Mouse (Mus musculus) macrophage (primary cell): ENCODE measurements around the gene Slc26a8. TPM values are rescaled to one million over a fixed set of nuclear protein-coding genes. Genes with fewer than 3 reads are reported as not detected.
A peak's percentile ranks its signal among the peaks of the same experiment; 100 is the strongest.
"Not testable (repeated sequence)": the region's sequence is repeated elsewhere in the genome, so short reads cannot be mapped to it uniquely, and the experiment has no call there.

Experiments used
- H3K27ac ChIP-seq: fragments of 350-480 bp; formaldehyde crosslinking; 2 replicates; pipeline ENCODE4 v1.9.0; 2021
- H3K36me3 ChIP-seq: fragments of 350-480 bp; formaldehyde crosslinking; 2 replicates; pipeline ENCODE4 v1.9.0; 2021; ENCODE audit errors: inconsistent target
- H3K4me3 ChIP-seq: fragments of 350-480 bp; formaldehyde crosslinking; 2 replicates; pipeline ENCODE4 v1.9.0; 2021; ENCODE audit errors: inconsistent target
- H3K79me2 ChIP-seq: fragments of 350-480 bp; formaldehyde crosslinking; 2 replicates; pipeline ENCODE4 v1.9.0; 2021; ENCODE audit errors: inconsistent target
- WGBS: methylation state at CpG from one replicate; pipeline ENCODE4 v1.1.7; 2026; ENCODE audit warnings: inconsistent platforms; ENCODE audit not compliant: missing documents; 5-methylcytosine and 5-hydroxymethylcytosine counted together
- polyA plus RNA-seq: library from polyadenylated mRNA; stranded (reverse); fragments of 250-400 nt; gene quantifications from 3 replicates; pipeline ENCODE4 v1.2.4, GENCODE M21; 2018; ENCODE audit warnings: inconsistent platforms
- total RNA-seq, 78 experiments: library from RNA; depleted of rRNA; stranded (reverse); fragments of 250-400 nt; gene quantifications; 1 replicate in 9 of 78; 2 replicates in 24 of 78; 3 replicates in 43 of 78; 4 replicates in 2 of 78; pipeline ENCODE4 v1.2.4; 2018; ENCODE audit warnings: inconsistent platforms in 56 of 78

Slc26a8 gene
- total RNA-seq (2018; cell fraction: chromatin; rRNA removed) = 1 to 10 TPM in 10 of 26 experiments, under 1 TPM in 9, not detected in 7; 0.27 to 2.9 (median 1.0) TPM
- under 1 TPM in 2 of 26 experiments, not detected in 24; 0.13 to 0.29 TPM for total RNA-seq (2018; cell fraction: cytosol; rRNA removed)
- under 1 TPM in 10 of 26 experiments, not detected in 16; 0.17 to 0.91 (median 0.68) TPM for total RNA-seq (2018; cell fraction: nucleus; rRNA removed)
- not detected in 3 replicates for polyA plus RNA-seq

DNA sequence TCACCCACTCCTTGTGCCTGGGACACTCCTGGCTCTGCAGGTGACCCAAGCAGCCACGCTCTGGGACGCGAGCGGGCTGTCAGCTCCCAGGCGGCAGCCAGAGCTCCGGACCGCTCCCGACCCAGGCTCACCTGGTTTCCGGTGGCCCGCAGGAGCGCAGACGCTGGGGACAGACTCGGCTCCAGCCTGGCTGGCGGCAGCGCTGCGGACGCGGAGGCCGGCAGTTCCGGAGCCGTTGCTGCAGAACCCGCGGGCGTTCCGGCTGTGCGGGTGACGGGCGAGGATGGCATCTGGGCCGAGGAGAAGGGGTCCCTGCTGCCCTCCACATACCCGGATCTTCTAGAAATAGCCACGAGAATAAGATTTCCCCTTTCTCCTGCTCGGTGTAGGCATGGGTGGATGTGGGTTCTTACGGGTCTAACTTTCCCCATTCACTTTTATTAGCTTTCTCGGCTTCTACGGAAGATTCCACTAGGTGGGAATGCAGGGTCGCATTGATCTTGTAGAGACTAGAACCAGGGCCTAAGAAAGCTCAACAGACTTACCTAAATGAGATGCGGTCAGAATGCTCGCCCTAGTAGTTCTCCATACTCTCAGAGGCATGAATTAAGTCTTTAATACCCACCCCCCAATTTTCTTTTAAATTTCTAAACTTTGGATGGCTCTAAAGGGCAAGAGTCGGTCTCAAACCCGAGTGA is at the start of gene Slc26a8:
Gene Slc26a8, minus strand, starts transcription at position 648 of the 698 bp plus-strand sequence.
- H3K27ac ChIP-seq = peak within 1 kb of the TSS; percentile 33; the same call in 1 of the 2 replicates
- WGBS = 16% methylated on average over 24 of the region's 40 CpGs
- peaks cover 30% of the 10 kb centered on the region for H3K79me2 ChIP-seq
- no peaks in the 10 kb centered on the region for H3K36me3 ChIP-seq
- H3K4me3 ChIP-seq = peak within 1 kb of the TSS; percentile 25

GRCm38 (mm10) chr17:28739244-28739643 is 49.2 kb upstream of the Slc26a8 start:
- Histone ChIP-seq H3K4me3 (no peak overlapping the region), H3K36me3 (peaks cover 44% of the 10 kb centered on the region), H3K27ac (no peak overlapping the region), H3K79me2 (peaks cover 21% of the 10 kb centered on the region; the same call in 1 of the 2 replicates)
- 96% methylated on average over 6 of the region's 6 CpGs for WGBS

- WGBS = 5% methylated on average over 4 of the region's 4 CpGs
- Histone ChIP-seq H3K4me3 (no peak overlapping the region), H3K27ac (peak overlapping the region; percentile 84), H3K79me2 (peaks cover 21% of the 10 kb centered on the region; the same call in 1 of the 2 replicates), H3K36me3 (peaks cover 33% of the 10 kb centered on the region)
These were observed 47.9 kb upstream of the Slc26a8 start for GRCm38 (mm10) chr17:28737973-28738372.

DNA sequence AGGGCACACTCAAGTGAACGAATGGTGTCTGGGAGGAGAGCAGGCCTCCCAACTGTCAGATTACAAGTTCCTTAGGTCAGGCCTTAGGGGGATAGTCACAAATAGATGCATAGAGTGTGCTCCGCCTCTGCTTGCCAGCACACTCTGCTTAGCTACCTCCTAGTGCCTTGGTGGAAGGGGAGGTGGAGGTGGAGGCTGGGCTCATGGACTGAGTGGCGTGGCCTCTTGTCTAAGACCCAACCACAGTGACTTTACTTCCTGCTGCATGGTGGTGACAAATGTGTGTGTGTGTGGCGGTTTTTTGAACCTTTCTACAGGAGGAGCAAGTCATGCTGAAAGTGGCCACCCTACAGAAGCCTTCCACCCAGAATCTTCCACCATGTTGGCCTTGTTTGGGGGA is 46.5 kb upstream of the Slc26a8 start:
- WGBS = 12% methylated on average over 4 of the region's 4 CpGs
- Histone ChIP-seq H3K27ac (peak overlapping the region; percentile 84), H3K4me3 (no peak overlapping the region), H3K36me3 (peaks cover 31% of the 10 kb centered on the region), H3K79me2 (peaks cover 33% of the 10 kb centered on the region; the same call in 1 of the 2 replicates)

GRCm38 (mm10) chr17:28735317-28736105 is 45.5 kb upstream of the Slc26a8 start:
- H3K79me2 ChIP-seq = peaks cover 43% of the 10 kb centered on the region; the same call in 1 of the 2 replicates
- 27% methylated on average over 6 of the region's 6 CpGs for WGBS
- peak overlapping the region; percentile 84 for H3K27ac ChIP-seq
- peaks cover 32% of the 10 kb centered on the region for H3K36me3 ChIP-seq
- no peak overlapping the region for H3K4me3 ChIP-seq

GRCm38 (mm10) chr17:28727511-28727910 is 37.5 kb upstream of the Slc26a8 start:
- Histone ChIP-seq H3K79me2 (peaks cover 74% of the 10 kb centered on the region), H3K36me3 (peaks cover 77% of the 10 kb centered on the region)
- WGBS = 92% methylated on average over 11 of the region's 11 CpGs
- H3K27ac ChIP-seq, H3K4me3 ChIP-seq: not testable (repeated sequence)

- peaks cover 62% of the 10 kb centered on the region for H3K36me3 ChIP-seq
- WGBS = 89% methylated on average over 4 of the region's 4 CpGs
These were observed 35.8 kb upstream of the Slc26a8 start, which contains the start of gene AC170998.1 for GRCm38 (mm10) chr17:28725783-28726182. Gene AC170998.1, plus strand, starts transcription at chr17:28726083.

GRCm38 (mm10) chr17:28717535-28717934 is 27.5 kb upstream of the Slc26a8 start:
- WGBS = 94% methylated on average over 3 of the region's 3 CpGs

More at GRCm38 (mm10) chr17:28725783-28726182, 35.8 kb upstream of the Slc26a8 start, which contains the start of gene AC170998.1:
- no peak within 1 kb of the TSS for H3K4me3 ChIP-seq
- H3K79me2 ChIP-seq = peaks cover 76% of the 10 kb centered on the region
- no peak within 1 kb of the TSS for H3K27ac ChIP-seq

DNA sequence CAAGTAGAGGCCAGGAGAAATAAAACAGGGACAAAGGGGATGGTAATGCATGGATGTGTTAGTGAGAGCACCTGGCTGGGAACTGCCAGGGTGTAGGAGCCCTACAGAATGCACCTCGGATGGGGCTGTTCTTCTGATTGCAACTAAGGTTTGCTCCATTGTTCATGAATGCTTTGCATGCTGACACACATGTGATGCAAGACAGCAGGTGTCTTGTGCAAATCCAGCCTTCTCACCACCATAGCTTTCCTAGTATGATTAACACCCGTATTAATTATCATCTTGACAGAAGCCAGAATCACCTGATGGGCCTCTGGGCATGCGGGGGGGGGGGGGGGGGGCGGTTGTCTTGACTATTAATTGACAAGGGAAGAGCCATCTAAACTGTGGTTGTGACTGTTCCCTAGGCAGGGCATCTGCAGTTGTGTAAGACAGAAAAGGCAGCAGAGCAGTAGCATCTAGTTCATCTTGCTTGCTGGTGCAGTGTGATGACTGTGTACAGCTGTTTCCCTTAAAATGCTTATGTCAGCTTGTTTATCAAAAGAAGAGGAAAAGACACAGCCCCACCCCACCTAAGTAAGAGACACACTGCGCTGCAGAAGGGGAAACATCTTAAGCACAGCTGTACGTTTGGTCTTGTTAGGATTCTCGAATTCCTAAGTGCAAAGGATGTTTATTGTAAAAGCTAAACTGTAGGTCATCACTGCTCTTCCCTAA is 26.0 kb upstream of the Slc26a8 start:
- Histone ChIP-seq H3K79me2 (peaks cover 98% of the 10 kb centered on the region), H3K36me3 (peaks cover 40% of the 10 kb centered on the region), H3K27ac (peak overlapping the region; percentile 29; the same call in 1 of the 2 replicates), H3K4me3 (no peak overlapping the region)
- 64% methylated on average over 6 of the region's 7 CpGs for WGBS

More at GRCm38 (mm10) chr17:28717535-28717934, 27.5 kb upstream of the Slc26a8 start:
- Histone ChIP-seq H3K79me2 (peaks cover 98% of the 10 kb centered on the region), H3K4me3 (no peak overlapping the region), H3K36me3 (peaks cover 40% of the 10 kb centered on the region), H3K27ac (no peak overlapping the region)

- Histone ChIP-seq H3K79me2 (peaks cover 97% of the 10 kb centered on the region), H3K27ac (no peak overlapping the region), H3K36me3 (peaks cover 32% of the 10 kb centered on the region), H3K4me3 (no peak overlapping the region)
- 100% methylated on average over 3 of the region's 3 CpGs for WGBS
These were observed 24.0 kb upstream of the Slc26a8 start for GRCm38 (mm10) chr17:28714006-28714405.

DNA sequence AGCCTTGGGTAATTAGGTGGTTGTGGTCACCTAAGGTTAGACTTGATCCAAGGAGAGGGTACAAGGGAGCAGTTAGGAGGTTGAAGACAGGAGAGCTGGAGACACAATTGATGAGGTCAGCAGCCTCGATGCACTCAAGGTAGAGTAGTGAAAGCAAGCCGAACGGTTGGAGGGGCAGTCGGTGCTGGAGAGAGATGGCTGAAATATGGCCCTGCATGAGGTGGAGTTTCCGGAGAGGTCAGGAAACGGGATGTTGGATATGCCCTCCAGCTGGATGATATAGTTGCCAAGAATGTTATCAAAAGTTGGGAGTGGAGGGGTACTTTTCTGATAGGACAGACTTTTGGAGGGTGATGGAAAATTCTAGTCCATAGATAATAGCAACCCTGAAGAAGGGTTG is 22.3 kb upstream of the Slc26a8 start:
- peaks cover 22% of the 10 kb centered on the region; the same call in 1 of the 2 replicates for H3K36me3 ChIP-seq
- WGBS = 87% methylated on average over 6 of the region's 6 CpGs
- no peak overlapping the region for H3K4me3 ChIP-seq
- H3K79me2 ChIP-seq = peaks cover 96% of the 10 kb centered on the region
- no peak overlapping the region for H3K27ac ChIP-seq

DNA sequence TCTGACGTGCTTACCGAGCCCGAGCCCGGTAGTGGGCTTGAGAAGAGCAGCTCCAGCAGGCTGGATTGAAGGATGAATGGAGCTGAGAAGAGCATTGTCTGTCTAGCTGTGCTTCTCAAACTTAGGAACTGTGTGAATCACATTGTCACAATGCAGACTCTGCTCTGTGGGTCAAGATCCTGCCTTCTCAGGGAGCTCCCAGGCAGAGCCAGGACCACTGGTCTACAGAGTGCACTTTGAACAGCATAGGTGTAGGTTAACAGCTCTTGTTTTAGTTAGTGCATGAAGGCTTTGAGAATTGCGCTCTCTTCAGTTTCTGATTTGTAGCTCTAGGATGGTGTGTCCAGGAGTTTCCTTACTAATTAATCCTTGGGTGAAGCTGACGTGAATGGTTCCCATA is 21.2 kb upstream of the Slc26a8 start:
- peak overlapping the region; percentile 85; the same call in 1 of the 2 replicates for H3K27ac ChIP-seq
- peaks cover 16% of the 10 kb centered on the region; the same call in 1 of the 2 replicates for H3K36me3 ChIP-seq
- no peak overlapping the region for H3K4me3 ChIP-seq
- peaks cover 96% of the 10 kb centered on the region for H3K79me2 ChIP-seq
- WGBS = 99% methylated on average over 6 of the region's 6 CpGs

GRCm38 (mm10) chr17:28710291-28710688 is 20.3 kb upstream of the Slc26a8 start:
- H3K27ac ChIP-seq = peak overlapping the region; percentile 85
- peaks cover 10% of the 10 kb centered on the region; the same call in 1 of the 2 replicates for H3K36me3 ChIP-seq
- peaks cover 98% of the 10 kb centered on the region for H3K79me2 ChIP-seq
- WGBS = 77% methylated on average over 8 of the region's 8 CpGs
- H3K4me3 ChIP-seq = no peak overlapping the region
